Mouse (Mus musculus): ENCODE results near the gene Cntnap1.
A peak's percentile ranks its signal among the peaks of the same experiment; 100 is the strongest.

GRCm38 (mm10) chr11:101190181-101190912, 20.0 kb downstream of the Cntnap1 start:
- TF ChIP-seq CTCF (IDR thresholded peaks at IDR 0.05; ENCODE audit: low read depth), result no peak
- TF ChIP-seq EP300 (IDR thresholded peaks at IDR 0.05; ENCODE audit: low read depth), result peak; percentile 63; the same call in 1 of the 2 replicates

All from liver, postnatal 0 days (tissue).